Mouse (Mus musculus): ENCODE results near the gene Agpat3.
A peak's percentile ranks its signal among the peaks of the same experiment; 100 is the strongest.

Gene Agpat3

GRCm38 (mm10) chr10:78322806-78323205 is 29.5 kb downstream of the Agpat3 start:
- DNase-seq: no peak

GRCm38 (mm10) chr10:78321133-78321757 is 31.0 kb downstream of the Agpat3 start:
- DNase-seq: no peak

DNA sequence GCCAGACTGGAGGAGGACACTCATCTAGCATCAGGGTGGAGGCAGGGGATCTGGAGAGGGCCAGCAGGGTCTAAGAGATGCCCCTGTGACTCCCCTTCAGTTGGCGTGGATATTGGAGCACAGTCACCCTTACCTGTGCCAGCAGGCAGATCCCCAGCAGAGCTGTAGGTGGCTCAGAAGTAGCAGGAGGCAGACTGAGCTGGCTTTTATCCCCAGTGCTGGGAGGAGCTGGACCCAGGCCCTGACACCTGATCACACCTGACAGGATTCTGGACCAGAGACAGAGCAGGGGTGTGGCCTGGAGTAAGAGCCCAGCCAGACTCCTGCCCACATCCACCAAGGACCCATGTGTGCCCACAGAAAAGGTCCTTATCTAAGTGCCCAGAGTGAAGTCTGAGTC is 31.8 kb downstream of the Agpat3 start:
- no peak for DNase-seq

GRCm38 (mm10) chr10:78319940-78320339 is 32.3 kb downstream of the Agpat3 start:
- DNase-seq: no peak

- DNase-seq: no peak
These were observed 34.9 kb downstream of the Agpat3 start for GRCm38 (mm10) chr10:78317270-78317923.

DNA sequence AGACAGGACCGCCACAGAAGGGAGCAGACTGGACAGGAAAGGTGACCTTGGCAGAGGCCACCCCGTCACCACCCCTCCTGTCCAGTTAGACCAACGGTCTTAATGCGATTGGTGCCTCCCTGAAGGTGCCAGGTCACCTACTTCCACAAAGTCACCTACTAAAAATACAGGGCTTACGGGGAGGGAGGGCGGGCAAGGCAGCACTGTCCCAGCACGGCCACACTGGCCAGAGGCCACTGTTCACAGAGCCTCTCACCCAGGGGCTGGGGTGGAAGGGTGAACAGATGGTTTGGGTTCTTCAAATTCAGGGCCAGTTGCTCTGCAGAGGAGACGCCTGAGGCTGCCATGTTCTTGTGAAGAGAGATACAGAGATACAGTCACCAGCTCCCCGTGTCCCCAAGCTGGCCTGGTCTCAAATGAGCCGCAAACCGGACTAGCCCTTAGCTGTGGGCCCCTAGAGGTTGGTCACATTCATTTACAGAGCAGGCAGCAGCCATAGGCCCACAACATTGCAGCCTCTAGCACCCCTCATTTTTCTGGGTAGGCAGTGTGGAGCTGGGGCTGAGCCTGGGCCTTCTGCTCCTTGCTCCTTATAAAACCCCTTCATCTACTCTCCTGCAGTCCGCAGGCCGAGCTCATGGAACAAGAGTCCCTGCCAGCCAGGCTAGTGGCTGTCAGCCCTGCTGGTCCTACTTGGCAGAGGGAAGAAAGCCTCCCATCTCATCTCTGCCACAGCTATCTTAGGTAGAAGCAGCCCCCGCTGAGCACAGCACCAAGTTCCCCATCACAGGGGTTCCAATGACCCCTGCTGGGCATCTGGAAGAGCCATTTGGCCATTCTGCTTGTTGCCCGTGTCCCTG is 35.8 kb downstream of the Agpat3 start:
- no peak for DNase-seq

DNA sequence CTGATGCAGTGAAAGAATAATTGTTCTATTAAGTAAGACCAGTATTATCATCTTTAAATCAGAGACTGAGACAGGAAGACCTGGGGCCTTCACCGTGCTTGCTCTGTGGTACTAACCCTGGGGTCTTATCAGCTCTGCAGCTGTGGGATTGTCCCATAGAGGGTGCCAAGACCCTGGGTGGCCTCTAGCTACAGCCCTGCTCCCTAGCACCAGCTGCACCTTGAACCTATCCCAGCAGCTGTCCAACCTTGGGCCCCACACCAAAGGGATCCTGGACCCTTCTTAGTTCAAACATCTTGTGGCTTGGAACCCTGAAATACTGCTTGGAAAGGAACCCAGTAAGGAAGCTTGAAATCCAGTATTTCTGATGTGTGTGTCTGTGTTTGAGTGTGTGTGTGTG is 37.1 kb downstream of the Agpat3 start:
- no peak for DNase-seq

DNA sequence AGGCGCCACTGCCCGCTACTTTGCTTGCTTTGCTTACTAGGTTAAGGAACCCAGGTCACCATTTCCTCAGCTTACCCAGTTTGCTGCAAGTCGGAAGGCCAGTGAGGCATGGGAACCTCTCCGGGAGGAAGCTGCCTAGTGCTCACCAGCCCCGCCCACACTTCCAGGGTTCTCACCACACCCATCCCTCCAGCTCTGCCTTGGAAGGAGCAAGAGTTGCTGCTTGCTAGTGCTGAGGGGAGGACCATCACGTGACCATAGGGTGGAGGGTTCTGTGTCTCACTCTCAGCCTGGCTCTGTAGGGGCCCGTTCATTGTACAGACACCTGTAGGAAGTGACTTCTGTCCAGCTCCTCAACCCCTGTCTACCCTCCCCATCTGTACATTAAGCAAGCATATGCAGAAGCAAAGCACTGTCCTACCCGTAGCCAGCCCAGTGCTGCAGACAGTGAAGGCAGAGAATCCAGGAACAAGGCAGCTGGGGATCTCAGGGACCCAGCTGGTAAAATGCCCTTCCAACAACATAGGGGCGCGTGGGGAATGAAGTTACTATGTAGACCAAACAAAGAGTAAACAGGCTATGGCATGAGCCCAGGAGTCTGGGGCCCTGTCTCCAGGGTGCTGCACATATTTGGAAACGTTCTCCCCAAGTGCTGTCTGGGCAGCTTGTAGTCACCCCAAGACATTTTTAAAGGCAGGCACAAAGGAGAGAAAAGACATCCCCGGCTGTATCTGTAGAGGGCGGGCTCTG is 40.2 kb downstream of the Agpat3 start:
- DNase-seq: no peak

DNA sequence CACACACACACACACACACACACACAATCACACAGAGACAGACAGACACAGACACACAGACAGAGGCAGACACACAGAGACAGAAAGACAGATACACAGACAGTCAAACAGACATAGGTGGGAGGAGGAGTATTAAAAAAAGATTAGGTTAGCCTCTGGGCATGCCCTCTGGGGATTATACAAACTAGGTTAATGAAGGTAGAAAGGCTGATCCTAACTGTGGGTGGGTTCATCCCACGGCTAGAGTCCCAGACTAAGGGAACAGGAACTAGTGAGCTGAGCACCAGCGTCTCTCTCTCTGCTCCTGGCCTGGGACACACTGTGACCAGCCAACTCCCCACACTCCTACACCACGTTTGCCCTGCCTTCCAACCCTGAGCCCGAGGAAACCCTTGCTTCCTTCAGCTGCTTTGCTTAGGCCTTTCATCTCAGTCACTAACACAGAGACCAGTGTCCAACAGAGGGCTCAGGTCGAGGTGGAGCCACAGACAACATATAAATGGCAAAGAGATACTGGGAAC is 41.5 kb downstream of the Agpat3 start:
- no peak for DNase-seq

DNA sequence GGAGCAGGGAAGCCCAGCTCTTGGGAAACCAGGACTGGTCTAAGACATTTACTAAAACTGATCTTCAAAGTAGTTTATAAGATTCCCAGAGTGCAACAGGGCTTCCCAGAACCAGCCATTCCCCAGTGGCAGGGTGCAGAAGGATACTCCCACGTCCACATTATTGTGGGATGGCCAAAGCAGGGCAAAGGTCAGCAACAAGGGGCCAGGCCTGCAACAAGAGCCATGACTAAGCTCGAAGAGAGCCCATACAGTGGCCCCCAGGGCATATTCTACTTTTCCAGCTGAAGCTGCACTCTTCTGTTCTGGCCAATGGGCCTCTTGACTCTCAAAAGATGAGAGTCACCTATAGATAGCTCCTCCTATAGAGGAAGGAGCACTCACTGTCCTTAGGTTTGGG is 43.7 kb downstream of the Agpat3 start:
- DNase-seq: no peak

DNA sequence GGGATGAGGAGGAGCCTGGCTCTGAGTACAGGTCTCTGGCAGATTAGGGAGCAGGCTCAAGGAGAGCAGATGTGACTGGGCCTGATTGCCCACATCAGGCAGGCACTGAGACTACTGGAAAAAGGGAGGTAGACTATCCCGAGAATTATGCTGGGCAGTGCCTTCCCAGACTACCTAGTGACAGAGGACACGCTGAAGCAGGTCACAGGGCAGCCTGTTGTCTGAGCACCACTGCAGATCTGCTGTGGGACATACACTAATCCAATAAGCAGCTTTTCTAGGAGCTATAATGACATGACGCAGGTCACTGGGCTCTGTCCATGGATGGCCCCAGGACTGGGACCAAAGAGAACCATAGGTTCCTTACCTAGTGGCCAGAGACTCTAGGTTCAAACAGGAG is 44.9 kb downstream of the Agpat3 start:
- DNase-seq: no peak

GRCm38 (mm10) chr10:78306027-78306426 is 46.3 kb downstream of the Agpat3 start:
- no peak for DNase-seq

DNA sequence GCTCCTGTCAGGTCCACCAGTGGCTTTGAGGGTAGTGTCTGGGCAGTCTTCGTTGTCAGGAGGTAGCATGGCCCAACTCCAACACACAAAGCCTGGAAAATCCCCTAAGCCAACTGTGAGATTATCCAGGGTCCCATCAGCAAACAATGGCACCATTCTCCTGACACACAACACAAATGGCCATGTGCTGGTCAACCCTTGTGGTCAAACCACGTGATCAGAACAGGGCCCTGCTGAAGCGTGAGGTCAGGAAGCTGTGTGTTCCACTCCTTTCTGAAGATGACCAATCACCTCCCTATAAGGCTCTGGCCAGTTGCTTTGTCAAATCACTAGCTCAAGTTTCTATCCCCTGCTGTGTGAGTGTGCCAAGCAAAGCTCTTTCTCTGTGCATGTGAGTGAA is 47.3 kb downstream of the Agpat3 start:
- DNase-seq: no peak

DNA sequence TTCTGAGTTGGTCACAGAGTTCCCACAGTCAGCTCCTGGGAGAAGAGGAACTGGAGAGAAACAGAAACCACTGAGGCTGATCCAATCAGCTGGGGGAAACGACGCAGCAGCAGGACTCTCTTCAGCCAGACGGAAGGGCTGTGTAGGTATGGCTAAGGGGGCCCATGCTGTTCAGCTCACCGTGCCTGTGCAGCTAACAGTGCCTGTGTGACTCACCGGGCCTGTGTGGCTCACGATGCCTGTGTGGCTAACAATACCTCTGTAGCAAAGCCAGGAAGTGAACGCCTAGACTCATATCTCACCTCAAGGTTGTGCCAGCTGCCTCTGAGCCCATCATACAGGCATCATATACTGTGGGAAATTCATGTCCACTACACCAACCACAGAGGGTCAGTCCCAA is 48.6 kb downstream of the Agpat3 start:
- DNase-seq: no peak

GRCm38 (mm10) chr10:78300061-78300460 is 52.2 kb downstream of the Agpat3 start:
- no peak for DNase-seq

DNA sequence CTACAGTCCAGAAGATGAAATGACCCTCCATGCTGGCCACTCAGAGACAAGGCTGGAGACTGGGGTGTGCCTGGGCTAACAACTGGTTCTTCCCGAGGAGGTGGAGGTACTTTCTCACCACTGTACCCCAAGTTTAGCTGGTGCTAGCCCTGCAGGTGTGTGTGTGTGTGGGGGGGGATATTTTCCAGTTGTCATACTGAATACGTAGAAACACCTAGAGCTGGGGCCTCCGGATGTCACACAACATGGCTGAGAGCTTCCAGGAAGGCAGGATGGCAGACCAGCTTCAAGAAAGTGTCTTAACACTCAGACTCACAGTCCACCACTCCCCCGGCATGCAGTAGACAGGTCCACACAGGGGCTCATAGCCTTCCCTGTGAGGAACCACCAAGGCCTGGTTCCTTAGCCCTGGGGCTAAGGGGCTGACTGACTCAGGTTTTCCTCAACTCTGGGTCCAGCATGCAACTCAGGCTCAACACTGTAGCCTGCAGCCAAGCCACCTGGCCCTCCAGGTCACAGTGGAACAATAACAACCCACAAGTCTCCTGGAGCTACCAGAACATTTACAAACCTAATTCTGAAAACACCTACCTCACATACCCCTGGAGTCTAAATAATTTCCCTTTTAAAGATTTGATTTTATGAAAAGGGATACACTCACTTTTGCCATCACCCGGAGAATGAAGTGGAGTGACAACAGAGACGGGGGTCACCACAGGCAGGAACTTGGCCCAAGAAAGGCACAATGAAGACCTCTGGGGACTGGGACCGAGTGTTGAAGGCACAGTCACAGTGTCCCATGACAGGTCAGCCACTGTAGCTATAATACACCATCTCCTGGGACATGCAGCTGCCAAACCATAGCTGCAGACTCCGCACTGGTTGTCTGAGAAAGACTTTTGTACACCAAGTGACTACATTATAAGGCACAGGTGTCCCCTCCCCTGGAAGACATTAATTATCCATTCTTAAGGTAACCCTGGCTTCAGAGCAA is 53.3 kb downstream of the Agpat3 start:
- DNase-seq: no peak

DNA sequence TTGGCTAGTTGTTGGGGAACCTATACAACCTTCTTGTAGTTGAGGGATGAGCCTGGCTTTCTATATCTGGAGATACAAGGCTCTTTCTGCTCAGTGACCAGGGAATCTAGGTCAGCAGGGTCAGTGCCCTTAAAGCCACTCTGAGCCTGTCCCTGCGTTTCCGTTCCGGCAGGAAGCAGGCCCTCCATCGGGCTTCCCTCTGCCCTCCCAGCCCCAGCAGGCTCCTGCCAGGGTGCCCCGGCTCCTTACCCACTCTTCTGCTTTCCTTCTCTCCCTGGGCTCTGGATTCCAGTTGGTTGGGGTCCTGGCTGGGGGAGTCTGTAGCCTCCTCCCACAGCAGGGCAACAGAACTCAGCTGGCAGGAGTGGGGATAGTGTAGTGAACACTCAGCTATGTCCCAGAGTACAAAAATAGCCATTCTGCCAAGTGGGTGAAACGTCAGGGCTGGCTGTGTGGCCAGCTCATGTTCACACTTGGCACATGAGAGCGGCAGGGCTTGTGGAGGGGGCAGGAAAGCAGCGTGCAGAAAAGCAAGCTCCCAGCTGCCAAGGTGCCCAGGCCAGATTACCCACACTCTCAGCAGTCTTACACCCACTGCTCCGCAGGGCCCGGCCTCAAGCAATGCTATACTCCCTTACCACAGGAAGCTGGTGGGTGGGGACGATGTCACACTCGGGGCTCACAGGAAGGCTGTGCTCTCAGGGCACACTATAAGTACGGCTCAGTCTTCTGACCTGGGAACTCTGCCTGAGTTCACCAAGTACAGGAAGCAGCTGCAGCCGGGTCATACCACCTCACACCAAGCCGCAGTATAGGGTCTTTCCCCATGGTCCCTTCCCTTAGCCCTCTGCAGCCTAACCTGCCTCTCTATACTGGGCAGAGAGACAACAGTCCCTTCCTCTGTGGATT is 54.5 kb downstream of the Agpat3 start:
- DNase-seq: peak; percentile 64

DNA sequence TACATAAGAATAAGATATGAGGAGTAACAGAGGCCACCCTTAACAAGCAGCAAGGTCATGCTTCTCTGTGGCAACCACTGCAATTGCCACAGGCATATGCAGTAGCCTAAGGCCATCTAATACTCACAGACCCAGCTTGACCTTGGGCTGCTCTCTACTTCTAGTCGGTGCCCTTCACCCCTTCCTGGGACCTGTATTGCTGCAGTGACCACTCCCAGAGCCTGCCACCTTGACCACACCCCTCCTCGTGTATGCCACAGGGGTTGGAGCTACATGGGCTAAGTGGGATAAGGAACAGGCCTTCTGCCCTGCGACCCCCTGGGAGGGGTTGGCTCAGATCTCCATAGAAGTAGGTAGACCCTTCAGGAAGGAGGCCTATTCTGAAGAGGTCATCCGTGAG is 55.3 kb downstream of the Agpat3 start:
- DNase-seq: no peak

- no peak for DNase-seq
These were observed 55.9 kb downstream of the Agpat3 start for GRCm38 (mm10) chr10:78296371-78296770.

DNA sequence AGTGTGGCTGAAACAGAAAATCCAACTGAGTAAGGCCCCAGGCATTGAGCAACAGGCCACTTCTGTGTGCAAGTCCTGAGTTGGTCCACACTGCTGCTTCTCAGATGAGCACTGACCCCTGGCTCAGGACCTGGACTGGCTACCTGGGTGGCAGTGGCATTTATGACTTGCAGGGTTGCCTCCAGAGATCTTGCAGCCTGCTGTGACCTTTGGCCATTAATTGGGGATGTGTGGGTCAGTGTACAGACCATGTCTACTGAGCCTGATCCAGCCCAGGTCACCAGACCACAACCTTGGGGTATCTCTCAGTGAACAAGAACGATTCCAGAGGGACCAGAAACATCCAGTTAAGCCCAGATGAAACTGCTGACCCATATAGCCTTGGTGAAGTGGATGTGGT is 58.7 kb downstream of the Agpat3 start:
- no peak for DNase-seq

GRCm38 (mm10) chr10:78292381-78292780 is 59.9 kb downstream of the Agpat3 start:
- no peak for DNase-seq

Data from right cerebral cortex, postnatal 14 days (tissue).